Mouse (Mus musculus): ENCODE measurements around the gene Inpp4b.

DNA sequence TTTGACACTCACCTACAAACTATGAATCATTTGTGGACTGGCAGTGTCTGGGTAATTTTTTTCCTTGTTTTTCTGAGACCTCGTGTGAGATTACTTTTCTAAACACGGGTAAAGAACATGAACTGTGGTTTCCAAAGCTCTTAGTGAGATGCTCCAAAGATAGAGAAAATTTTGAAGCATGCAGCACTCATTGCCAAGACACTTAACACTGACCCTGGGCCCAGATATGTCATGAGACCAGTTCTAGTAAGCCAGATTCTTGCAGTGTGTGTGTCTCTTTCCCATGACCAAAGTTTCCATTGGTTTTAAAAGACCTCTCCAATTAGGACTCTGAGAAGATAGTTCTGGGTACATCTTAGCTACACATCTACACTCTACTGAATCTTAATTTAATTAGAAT lies 484.1 kb downstream of the Inpp4b start:
- TF ChIP-seq POLR2A (IDR thresholded peaks at IDR 0.05; ENCODE audit: borderline replicate concordance, low read depth, low read length), result no peak
- TF ChIP-seq CTCF (IDR thresholded peaks at IDR 0.05; ENCODE audit: low read depth, low read length), result no peak

Data from bone marrow macrophage, adult 2 months (primary cell).